Mouse (Mus musculus) E14TG2a.4 (cell line): ENCODE measurements at regions not wholly inside any gene's neighbourhood (a gene's known extent, or its start where the extent isn't known, plus 50 kb on each side); places are given as distances from the start of the nearest gene placed in this dataset.

Source experiments
- H3K27me3 ChIP-seq: 2 replicates; pipeline ENCODE4 v1.6.1; 2014; ENCODE audit warnings: low read length, control low read depth; ENCODE audit not compliant: insufficient read depth
- H3K36me3 ChIP-seq: 2 replicates; pipeline ENCODE4 v1.6.1; 2014; ENCODE audit warnings: low read length, control low read depth; ENCODE audit not compliant: insufficient read depth
- H3K4me1 ChIP-seq: replicated peaks from 2 replicates; pipeline ENCODE4 v1.6.1; 2014; ENCODE audit warnings: low read depth, low read length, control low read depth
- H3K4me3 ChIP-seq: replicated peaks from 2 replicates; pipeline ENCODE4 v1.5.1; 2014; ENCODE audit warnings: mild to moderate bottlenecking, low read length
- H3K9me3 ChIP-seq: 2 replicates; pipeline ENCODE4 v1.6.1; 2014; ENCODE audit warnings: low read length, control low read depth
- CTCF ChIP-seq: conservative IDR thresholded peaks from 2 replicates; pipeline ENCODE4 v1.5.1; 2014; ENCODE audit warnings: low read length
- NANOG ChIP-seq: IDR thresholded peaks from 2 replicates; pipeline ENCODE4 v1.6.1; 2014; ENCODE audit warnings: borderline replicate concordance, low read length, mixed read lengths
- POU5F1 ChIP-seq: IDR thresholded peaks from 2 replicates; pipeline ENCODE4 v1.6.1; 2014; ENCODE audit warnings: low read length, borderline replicate concordance

- TF ChIP-seq NANOG, result no peak
- no peak for TF ChIP-seq POU5F1
- TF ChIP-seq CTCF, result no peak
- H3K4me3 ChIP-seq, result no peak overlapping the region
- peaks cover 9% of the 10 kb centered on the region for H3K9me3 ChIP-seq
- H3K27me3 ChIP-seq, result no peaks in the 10 kb centered on the region
- no peaks in the 10 kb centered on the region for H3K36me3 ChIP-seq
- H3K4me1 ChIP-seq, result no peaks in the 10 kb centered on the region
Observed at GRCm38 (mm10) chr10:117559615-117560395, 69.5 kb upstream of the Cpm start.

GRCm38 (mm10) chr10:117558891-117559614 is 70.2 kb upstream of the Cpm start:
- no peaks in the 10 kb centered on the region for H3K27me3 ChIP-seq
- H3K4me3 ChIP-seq, result no peak overlapping the region
- H3K9me3 ChIP-seq, result peaks cover 16% of the 10 kb centered on the region
- TF ChIP-seq NANOG, result no peak
- TF ChIP-seq POU5F1, result no peak
- TF ChIP-seq CTCF, result no peak
- H3K4me1 ChIP-seq, result no peaks in the 10 kb centered on the region
- no peaks in the 10 kb centered on the region for H3K36me3 ChIP-seq

GRCm38 (mm10) chr10:117558292-117558800 is 71.0 kb upstream of the Cpm start:
- Histone ChIP-seq H3K27me3 (no peaks in the 10 kb centered on the region), H3K36me3 (no peaks in the 10 kb centered on the region), H3K9me3 (peaks cover 16% of the 10 kb centered on the region), H3K4me3 (no peak overlapping the region), H3K4me1 (no peaks in the 10 kb centered on the region)
- TF ChIP-seq NANOG, result no peak
- TF ChIP-seq CTCF, result no peak
- TF ChIP-seq POU5F1, result no peak

- Histone ChIP-seq H3K9me3 (peaks cover 16% of the 10 kb centered on the region), H3K36me3 (no peaks in the 10 kb centered on the region), H3K4me3 (no peak overlapping the region), H3K4me1 (no peaks in the 10 kb centered on the region), H3K27me3 (no peaks in the 10 kb centered on the region)
- no peak for TF ChIP-seq NANOG
- TF ChIP-seq CTCF, result no peak
- TF ChIP-seq POU5F1, result no peak
Observed at GRCm38 (mm10) chr10:117557666-117558065, 71.6 kb upstream of the Cpm start.

- no peaks in the 10 kb centered on the region for H3K36me3 ChIP-seq
- H3K4me3 ChIP-seq, result no peak overlapping the region
- TF ChIP-seq CTCF (no peak), NANOG (no peak), POU5F1 (no peak)
- no peaks in the 10 kb centered on the region for H3K27me3 ChIP-seq
- peaks cover 16% of the 10 kb centered on the region for H3K9me3 ChIP-seq
- no peaks in the 10 kb centered on the region for H3K4me1 ChIP-seq
Observed at GRCm38 (mm10) chr10:117556851-117557542, 72.3 kb upstream of the Cpm start.

- Histone ChIP-seq H3K36me3 (no peaks in the 10 kb centered on the region), H3K4me3 (no peak overlapping the region), H3K9me3 (peaks cover 21% of the 10 kb centered on the region), H3K4me1 (no peaks in the 10 kb centered on the region), H3K27me3 (no peaks in the 10 kb centered on the region)
- TF ChIP-seq CTCF (no peak), NANOG (no peak), POU5F1 (no peak)
Observed at GRCm38 (mm10) chr10:117556027-117556789, 73.1 kb upstream of the Cpm start.

- Histone ChIP-seq H3K4me1 (no peaks in the 10 kb centered on the region), H3K27me3 (no peaks in the 10 kb centered on the region), H3K4me3 (no peak overlapping the region), H3K36me3 (no peaks in the 10 kb centered on the region), H3K9me3 (peaks cover 22% of the 10 kb centered on the region)
- TF ChIP-seq CTCF (no peak), NANOG (no peak), POU5F1 (no peak)
Observed at GRCm38 (mm10) chr10:117555542-117555941, 73.8 kb upstream of the Cpm start.
